8 mouse cellular contexts compared by ENCODE assay signal in genomic region chr9:21090972-21091706, GRCm38 (mm10). TPM values are rescaled to one million over a fixed set of nuclear protein-coding genes. Genes with fewer than 3 reads are reported as not detected.
A peak's percentile ranks its signal among the peaks of the same experiment; 100 is the strongest.
DNase-seq lines count a peak whose midpoint lies in the region; ATAC-seq and TF ChIP-seq lines count a peak whose summit lies in the region.

No protein-coding gene starts in this region.

- peak overlapping the region; percentile 69 for H3ac ChIP-seq in C2C12 (ENCODE audit: control insufficient read depth, insufficient read length, low read depth)

- H3K4me3 ChIP-seq in C2C12 (ENCODE audit: insufficient read depth, poor library complexity, severe bottlenecking), result peak overlapping the region; percentile 72
- H3K4me3 ChIP-seq in erythroblast, embryonic 14.5 days (replicated peaks), result peak overlapping the region; percentile 85
- peak overlapping the region; percentile 63 for H3K4me3 ChIP-seq in limb, embryonic 13.5 days

- H3K9ac ChIP-seq in limb, embryonic 13.5 days, result peak overlapping the region; percentile 78

- peak overlapping the region; percentile 87; the same call in 1 of the 2 replicates for H3K27ac ChIP-seq in limb, embryonic 13.5 days

- DNase-seq in embryo, embryonic 11.5 days (ENCODE audit: low read depth, low spot score), result peak; percentile 8
- no peak for DNase-seq in embryo, embryonic 10.5 days (ENCODE audit: low spot score)
- peak; percentile 9 for DNase-seq in retina, adult 2 months (ENCODE audit: low read depth, low spot score)
- no peak for DNase-seq in thymus, postnatal 25 days
- DNase-seq in adrenal gland, postnatal 36 days, result no peak

- peak overlapping the region; percentile 92 for H3K4me2 ChIP-seq in limb, embryonic 13.5 days (replicated peaks)

- TF ChIP-seq CTCF in C2C12 (IDR thresholded peaks at IDR 0.05; ENCODE audit: control insufficient read depth, insufficient read depth, insufficient read length), result no peak

- H3K27me3 ChIP-seq in C2C12 (ENCODE audit: control insufficient read depth, insufficient read depth, insufficient read length), result no peaks in the 10 kb centered on the region
- no peaks in the 10 kb centered on the region for H3K27me3 ChIP-seq in erythroblast, embryonic 14.5 days (ENCODE audit: control insufficient read depth)
- H3K27me3 ChIP-seq in limb, embryonic 13.5 days, result no peaks in the 10 kb centered on the region

- H3K9me3 ChIP-seq in erythroblast, embryonic 14.5 days (ENCODE audit: control insufficient read depth, low read length), result no peaks in the 10 kb centered on the region
- H3K9me3 ChIP-seq in limb, embryonic 13.5 days, result no peaks in the 10 kb centered on the region

- H3K4me1 ChIP-seq in erythroblast, embryonic 14.5 days (ENCODE audit: control insufficient read depth), result peaks cover 62% of the 10 kb centered on the region
- peaks cover 21% of the 10 kb centered on the region for H3K4me1 ChIP-seq in limb, embryonic 13.5 days

- 3% methylated on average over 24 of the region's 24 CpGs for WGBS in limb, embryonic 13.5 days

- peaks cover 45% of the 10 kb centered on the region for H3K79me3 ChIP-seq in C2C12 (ENCODE audit: low read depth)

- H3K79me2 ChIP-seq in C2C12 (ENCODE audit: control insufficient read depth, insufficient read depth), result peaks cover 55% of the 10 kb centered on the region

- ATAC-seq in limb, embryonic 13.5 days (ENCODE audit: low FRiP score, low read depth), result no peak

- H3K36me3 ChIP-seq in C2C12 (ENCODE audit: control insufficient read depth, insufficient read depth), result peaks cover 30% of the 10 kb centered on the region
- H3K36me3 ChIP-seq in erythroblast, embryonic 14.5 days (ENCODE audit: control insufficient read depth), result peaks cover 72% of the 10 kb centered on the region
- H3K36me3 ChIP-seq in limb, embryonic 13.5 days, result peaks cover 43% of the 10 kb centered on the region

TF ChIP-seq in C2C12, 6 proteins besides CTCF, POLR2A, EP300 and RAD21:
- TF ChIP-seq USF1 (IDR thresholded peaks at IDR 0.05; ENCODE audit: low read depth), result no peak
- no peak for TF ChIP-seq CEBPB (IDR thresholded peaks at IDR 0.05; ENCODE audit: low read depth)
- no peak for TF ChIP-seq FOSL1 (IDR thresholded peaks at IDR 0.05; ENCODE audit: insufficient read depth, low read length, poor library complexity, severe bottlenecking)
- TF ChIP-seq MYOD1 (IDR thresholded peaks at IDR 0.05; ENCODE audit: control insufficient read depth, insufficient read length, low read depth), result no peak
- no peak for TF ChIP-seq MAX (IDR thresholded peaks at IDR 0.05)
- TF ChIP-seq MYOG (IDR thresholded peaks at IDR 0.05; ENCODE audit: control insufficient read depth, extremely low read depth, insufficient read length), result no peak

RNA-seq across cellular contexts. Expression of gene Gm38431, which starts 0.7 kb away (rescaled TPM):
- 1.3 TPM for polyA plus RNA-seq in C2C12 (2012; fragmentation: generic; extraction: Trizol)
- 11.6 and 15.1 TPM in 2 replicates for polyA plus RNA-seq in erythroblast, embryonic 14.5 days (2012)
- 1.8 and 2.1 TPM in 2 replicates for polyA plus RNA-seq in limb, embryonic 13.5 days (2015; fragmentation: Nextera tagmentation; extraction: Ambion mirVana)
- under 1 TPM; 0.60 to 0.82 TPM for total RNA-seq in adrenal gland, postnatal 36 days (2021)

RNA-seq across cellular contexts. Expression of gene Raver1, which starts 0.7 kb away (rescaled TPM):
- polyA plus RNA-seq in C2C12 (2012; fragmentation: generic; extraction: Trizol), result 49.2 TPM
- 7.5 and 9.3 TPM in 2 replicates for polyA plus RNA-seq in erythroblast, embryonic 14.5 days (2012)
- polyA plus RNA-seq in limb, embryonic 13.5 days (2015; fragmentation: Nextera tagmentation; extraction: Ambion mirVana), result 55.0 and 63.2 TPM in 2 replicates
- total RNA-seq in adrenal gland, postnatal 36 days (2021), result 10 to 100 TPM; 50.0 to 57.1 TPM

RNA-seq across cellular contexts. Expression of gene Fdx1l, which starts 17.7 kb away (rescaled TPM):
- 109 TPM for polyA plus RNA-seq in C2C12 (2012; fragmentation: generic; extraction: Trizol)
- polyA plus RNA-seq in erythroblast, embryonic 14.5 days (2012), result 1.5 and 2.8 TPM in 2 replicates
- polyA plus RNA-seq in limb, embryonic 13.5 days (2015; fragmentation: Nextera tagmentation; extraction: Ambion mirVana), result 54.8 and 61.6 TPM in 2 replicates
- 10 to 100 TPM; 33.8 to 42.2 TPM for total RNA-seq in adrenal gland, postnatal 36 days (2021)

RNA-seq across cellular contexts. Expression of gene Gm49373, which starts 18.2 kb away (rescaled TPM):
- polyA plus RNA-seq in C2C12 (2012; fragmentation: generic; extraction: Trizol), result 0.96 TPM
- polyA plus RNA-seq in erythroblast, embryonic 14.5 days (2012), result 0.12 and 0.16 TPM in 2 replicates
- polyA plus RNA-seq in limb, embryonic 13.5 days (2015; fragmentation: Nextera tagmentation; extraction: Ambion mirVana), result 0.59 and 0.88 TPM in 2 replicates
- total RNA-seq in adrenal gland, postnatal 36 days (2021), result under 1 TPM; 0.30 to 0.46 TPM

RNA-seq across cellular contexts. Expression of gene Zglp1, which starts 24.2 kb away (rescaled TPM):
- 0.43 TPM for polyA plus RNA-seq in C2C12 (2012; fragmentation: generic; extraction: Trizol)
- 1.4 and 1.9 TPM in 2 replicates for polyA plus RNA-seq in erythroblast, embryonic 14.5 days (2012)
- polyA plus RNA-seq in limb, embryonic 13.5 days (2015; fragmentation: Nextera tagmentation; extraction: Ambion mirVana), result 1.0 and 1.3 TPM in 2 replicates
- total RNA-seq in adrenal gland, postnatal 36 days (2021), result not detected

Comparison
In these comparisons a context has a peak if more than half of its experiments do, and no peak if none do; other contexts are left out.
1. DNase-seq: peak in embryo, embryonic 11.5 days (single experiment) and retina, adult 2 months (single experiment); none in embryo, embryonic 10.5 days (single experiment), thymus, postnatal 25 days (single experiment) and adrenal gland, postnatal 36 days (0 of 2).
2. RNA of gene Fdx1l, which starts 17.7 kb away (polyA plus RNA-seq): 109 TPM in C2C12 (single experiment) and 54.8 to 61.6 TPM in limb, embryonic 13.5 days; 1.5 to 2.8 TPM in erythroblast, embryonic 14.5 days; every median in the first group is over 10 times any median in the second.
3. Peak in every context shown above with its lines, with median percentiles within 50 percentile points of each other: H3K4me3 ChIP-seq.